Mouse (Mus musculus): ENCODE measurements around the gene Syne1. TPM values are rescaled to one million over a fixed set of nuclear protein-coding genes. Genes with fewer than 3 reads are reported as not detected.

Gene Syne1
- polyA plus RNA-seq, 1 experiment from 2014 or later = 19.6 TPM

DNA sequence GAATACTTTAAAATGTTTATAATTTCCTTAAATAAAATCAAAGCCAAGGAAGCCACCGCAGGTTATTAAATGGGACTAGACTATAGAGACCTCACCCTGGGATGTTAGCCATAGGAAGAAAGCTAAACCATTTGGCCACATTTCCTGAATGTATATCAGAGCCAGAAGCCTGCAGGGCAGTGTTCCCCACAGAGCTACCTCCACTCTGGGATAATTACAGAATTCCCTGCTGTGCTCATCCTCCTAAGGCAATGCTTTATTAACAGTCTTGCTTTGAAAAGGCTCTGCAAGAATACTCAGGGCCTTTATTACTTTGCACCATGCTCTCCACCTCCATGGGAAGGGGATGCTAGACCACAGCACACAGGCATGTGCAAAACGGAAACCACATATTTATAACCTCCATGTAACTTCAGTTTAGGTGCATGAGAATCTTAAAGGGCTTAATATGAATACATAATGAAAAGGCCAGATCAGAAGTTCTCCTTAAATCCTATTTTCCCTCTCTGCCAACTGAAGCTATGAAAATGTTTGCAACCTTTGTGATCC is 111.4 kb downstream of the Syne1 start:
- Histone ChIP-seq H3K4me1 (ENCODE audit: control insufficient read depth, insufficient read depth, low read length) (peaks cover 4% of the 10 kb centered on the region), H3K9me3 (replicated peaks; ENCODE audit: control insufficient read depth, low read length, poor library complexity, severe bottlenecking) (no peaks in the 10 kb centered on the region), H3K4me3 (ENCODE audit: low read depth, low read length) (no peak overlapping the region), H3K27me3 (ENCODE audit: control insufficient read depth, insufficient read depth, low read depth, low read length) (no peaks in the 10 kb centered on the region), H3K4me2 (ENCODE audit: low read length) (no peak overlapping the region), H3K27ac (ENCODE audit: low read length) (no peak overlapping the region), H3K36me3 (ENCODE audit: control insufficient read depth, insufficient read depth, low read length) (no peaks in the 10 kb centered on the region), H3K9ac (ENCODE audit: low read depth, low read length) (no peak overlapping the region)
- WGBS = 34% methylated on average over 2 of the region's 2 CpGs
- peak; percentile 64; the same call in 1 of the 2 replicates for ATAC-seq

DNA sequence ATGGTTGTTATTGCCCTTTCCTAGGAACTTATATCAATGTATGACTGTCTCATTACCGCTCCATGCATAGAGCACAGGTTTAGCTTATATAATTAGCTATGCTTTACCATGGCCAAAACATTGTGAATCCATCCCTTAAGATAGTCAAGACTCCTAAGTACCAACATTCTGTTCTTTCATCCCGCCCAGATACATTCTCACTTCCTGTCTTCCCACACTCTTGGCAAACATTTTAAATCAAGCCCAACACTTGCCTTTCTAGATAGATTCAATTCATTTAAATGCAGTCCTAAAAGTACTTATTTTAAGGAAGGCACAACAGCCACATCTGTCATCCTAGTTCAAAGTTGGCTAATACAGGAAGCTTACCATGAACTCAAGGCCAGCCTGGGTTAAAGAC is 113.5 kb downstream of the Syne1 start:
- H3K4me2 ChIP-seq (ENCODE audit: low read length) = no peak overlapping the region
- H3K9ac ChIP-seq (ENCODE audit: low read depth, low read length) = no peak overlapping the region
- no peaks in the 10 kb centered on the region for H3K9me3 ChIP-seq (replicated peaks; ENCODE audit: control insufficient read depth, low read length, poor library complexity, severe bottlenecking)
- no peak overlapping the region for H3K4me3 ChIP-seq (ENCODE audit: low read depth, low read length)
- H3K4me1 ChIP-seq (ENCODE audit: control insufficient read depth, insufficient read depth, low read length) = peaks cover 3% of the 10 kb centered on the region
- no peaks in the 10 kb centered on the region for H3K27me3 ChIP-seq (ENCODE audit: control insufficient read depth, insufficient read depth, low read depth, low read length)
- no peaks in the 10 kb centered on the region for H3K36me3 ChIP-seq (ENCODE audit: control insufficient read depth, insufficient read depth, low read length)
- ATAC-seq = no peak
- H3K27ac ChIP-seq (ENCODE audit: low read length) = no peak overlapping the region
- WGBS = 93% methylated on average over 2 of the region's 2 CpGs

DNA sequence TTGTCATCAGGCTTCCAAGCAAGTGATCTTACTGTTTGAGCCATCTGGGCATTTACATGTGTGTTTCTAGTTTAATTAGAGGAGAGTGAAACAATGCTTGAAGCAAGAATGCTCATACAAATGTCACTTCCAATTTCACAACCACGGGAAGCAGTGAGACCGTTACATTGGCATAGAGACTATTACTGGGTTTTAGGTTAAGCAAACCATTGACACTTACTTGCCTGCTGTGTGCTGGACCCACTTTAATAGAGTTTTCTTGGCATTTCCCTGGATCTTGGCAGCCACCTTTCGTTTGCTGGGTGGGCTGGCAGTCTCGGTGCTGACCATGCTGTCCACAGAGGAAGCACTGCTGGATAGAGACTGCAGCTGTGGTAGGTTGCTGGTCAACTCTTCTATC is 127.3 kb downstream of the Syne1 start:
- Histone ChIP-seq H3K4me2 (ENCODE audit: low read length) (no peak overlapping the region), H3K27me3 (ENCODE audit: control insufficient read depth, insufficient read depth, low read depth, low read length) (no peaks in the 10 kb centered on the region), H3K9ac (ENCODE audit: low read depth, low read length) (no peak overlapping the region), H3K9me3 (replicated peaks; ENCODE audit: control insufficient read depth, low read length, poor library complexity, severe bottlenecking) (no peaks in the 10 kb centered on the region), H3K27ac (ENCODE audit: low read length) (no peak overlapping the region), H3K4me3 (ENCODE audit: low read depth, low read length) (no peak overlapping the region), H3K4me1 (ENCODE audit: control insufficient read depth, insufficient read depth, low read length) (no peaks in the 10 kb centered on the region), H3K36me3 (ENCODE audit: control insufficient read depth, insufficient read depth, low read length) (0 out of 2 replicates have a peak, but pooled peaks cover 5% of the 10 kb centered on the region)
- WGBS = 73% methylated on average over 4 of the region's 4 CpGs
- no peak for ATAC-seq

DNA sequence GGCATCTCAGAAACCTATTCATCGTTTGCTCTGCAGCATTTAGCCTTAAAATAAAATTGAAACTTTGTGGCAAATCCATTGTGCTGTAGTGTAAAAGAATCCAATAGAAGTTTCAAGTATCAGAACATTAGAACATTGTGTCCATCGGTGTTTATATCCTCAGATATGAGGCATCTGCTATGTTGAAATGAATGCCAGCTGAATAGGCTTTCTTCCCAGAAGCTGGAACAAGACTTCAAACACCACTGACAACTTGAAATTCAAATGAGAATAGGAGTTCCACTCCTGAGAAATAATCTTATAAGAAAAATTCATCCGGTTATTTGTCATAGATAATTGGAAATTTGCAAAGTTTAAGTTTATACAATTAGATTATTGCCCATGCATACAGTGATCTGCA is 135.6 kb downstream of the Syne1 start:
- Histone ChIP-seq H3K9me3 (replicated peaks; ENCODE audit: control insufficient read depth, low read length, poor library complexity, severe bottlenecking) (no peaks in the 10 kb centered on the region), H3K4me3 (ENCODE audit: low read depth, low read length) (no peak overlapping the region), H3K27me3 (ENCODE audit: control insufficient read depth, insufficient read depth, low read depth, low read length) (no peaks in the 10 kb centered on the region), H3K9ac (ENCODE audit: low read depth, low read length) (no peak overlapping the region), H3K36me3 (ENCODE audit: control insufficient read depth, insufficient read depth, low read length) (0 out of 2 replicates have a peak, but pooled peaks cover 5% of the 10 kb centered on the region), H3K4me1 (ENCODE audit: control insufficient read depth, insufficient read depth, low read length) (no peaks in the 10 kb centered on the region), H3K4me2 (ENCODE audit: low read length) (no peak overlapping the region), H3K27ac (ENCODE audit: low read length) (no peak overlapping the region)
- ATAC-seq = no peak
- 79% methylated on average over 3 of the region's 3 CpGs for WGBS

DNA sequence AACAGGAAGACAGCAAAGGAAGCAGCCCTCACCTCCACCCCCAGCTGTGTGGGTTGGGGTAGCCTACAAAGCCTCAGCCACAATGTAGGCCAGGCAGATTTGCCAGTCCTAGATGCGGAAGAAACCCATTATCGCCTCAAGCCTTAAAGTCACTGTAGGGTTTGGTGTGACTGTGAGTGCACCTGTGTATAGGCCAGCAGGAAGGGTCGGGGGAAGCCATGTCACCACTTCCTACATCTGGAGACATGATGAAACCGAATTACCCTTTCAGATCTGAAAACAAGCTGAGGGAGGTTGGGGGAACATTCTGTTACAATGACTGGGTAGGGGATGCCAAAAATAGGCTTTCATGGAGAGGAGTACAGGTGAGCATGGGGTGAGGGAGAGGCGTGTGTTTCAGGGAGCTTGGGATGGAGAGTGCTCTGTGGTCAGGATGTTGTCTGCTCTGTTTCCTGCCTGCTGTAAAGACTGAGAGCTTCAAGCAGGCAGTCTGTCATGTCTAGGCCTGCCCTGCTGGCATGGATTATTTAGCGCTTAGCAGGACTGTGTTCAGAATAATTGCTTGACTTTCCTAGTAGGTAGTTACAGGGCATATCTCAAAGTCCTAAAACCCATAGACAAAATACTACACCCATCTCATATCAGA is 167.0 kb downstream of the Syne1 start:
- H3K4me3 ChIP-seq (ENCODE audit: low read depth, low read length) = no peak overlapping the region
- no peak overlapping the region for H3K4me2 ChIP-seq (ENCODE audit: low read length)
- no peak overlapping the region for H3K27ac ChIP-seq (ENCODE audit: low read length)
- WGBS = 85% methylated on average over 6 of the region's 6 CpGs
- no peaks in the 10 kb centered on the region for H3K9me3 ChIP-seq (replicated peaks; ENCODE audit: control insufficient read depth, low read length, poor library complexity, severe bottlenecking)
- no peaks in the 10 kb centered on the region for H3K36me3 ChIP-seq (ENCODE audit: control insufficient read depth, insufficient read depth, low read length)
- H3K27me3 ChIP-seq (ENCODE audit: control insufficient read depth, insufficient read depth, low read depth, low read length) = no peaks in the 10 kb centered on the region
- no peak for ATAC-seq
- no peak overlapping the region for H3K9ac ChIP-seq (ENCODE audit: low read depth, low read length)
- H3K4me1 ChIP-seq (ENCODE audit: control insufficient read depth, insufficient read depth, low read length) = no peaks in the 10 kb centered on the region

DNA sequence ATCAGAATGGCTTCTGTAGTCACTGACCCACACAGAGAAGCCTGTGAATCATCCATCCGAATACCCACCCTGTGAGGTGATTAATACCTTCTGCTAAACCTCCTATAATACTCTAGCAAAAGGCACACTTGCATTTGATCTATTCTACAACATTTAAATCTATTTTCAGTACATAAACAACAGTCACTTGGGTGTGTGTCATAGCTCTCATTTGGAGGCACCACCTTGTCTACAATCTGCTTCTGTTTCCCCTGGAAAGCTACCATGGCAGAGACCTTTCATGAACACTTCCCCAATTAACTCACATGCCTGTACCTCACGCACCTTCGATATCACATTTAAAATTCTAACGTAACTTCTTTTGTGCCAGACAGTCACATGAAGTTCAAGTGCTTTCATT is 169.7 kb downstream of the Syne1 start:
- no peak overlapping the region for H3K4me3 ChIP-seq (ENCODE audit: low read depth, low read length)
- H3K4me1 ChIP-seq (ENCODE audit: control insufficient read depth, insufficient read depth, low read length) = no peaks in the 10 kb centered on the region
- H3K27me3 ChIP-seq (ENCODE audit: control insufficient read depth, insufficient read depth, low read depth, low read length) = no peaks in the 10 kb centered on the region
- no peak for ATAC-seq
- H3K9me3 ChIP-seq (replicated peaks; ENCODE audit: control insufficient read depth, low read length, poor library complexity, severe bottlenecking) = no peaks in the 10 kb centered on the region
- H3K36me3 ChIP-seq (ENCODE audit: control insufficient read depth, insufficient read depth, low read length) = no peaks in the 10 kb centered on the region
- H3K4me2 ChIP-seq (ENCODE audit: low read length) = no peak overlapping the region
- no peak overlapping the region for H3K9ac ChIP-seq (ENCODE audit: low read depth, low read length)
- no peak overlapping the region for H3K27ac ChIP-seq (ENCODE audit: low read length)
- 90% methylated on average over 4 of the region's 4 CpGs for WGBS

DNA sequence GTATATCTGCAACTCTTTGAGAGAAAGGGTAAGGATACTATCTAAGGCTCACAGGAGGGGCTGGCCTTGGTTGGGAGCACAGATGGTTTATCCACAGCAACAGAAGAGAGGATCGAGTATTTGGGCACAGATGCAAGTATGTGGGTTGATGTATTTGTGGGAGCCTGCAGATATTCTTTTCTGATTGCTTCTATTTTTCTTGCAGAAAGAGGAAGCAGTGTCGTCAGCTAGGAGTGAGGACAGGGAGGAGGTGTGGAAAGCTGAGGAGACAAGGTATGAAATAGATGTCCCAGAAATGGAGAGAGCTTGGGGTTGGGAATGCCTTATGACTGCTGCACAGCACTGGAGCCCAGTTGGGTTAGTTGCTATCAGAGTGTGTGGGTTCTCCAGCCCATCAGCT is 172.3 kb downstream of the Syne1 start:
- no peak overlapping the region for H3K9ac ChIP-seq (ENCODE audit: low read depth, low read length)
- H3K27ac ChIP-seq (ENCODE audit: low read length) = no peak overlapping the region
- no peaks in the 10 kb centered on the region for H3K27me3 ChIP-seq (ENCODE audit: control insufficient read depth, insufficient read depth, low read depth, low read length)
- H3K4me2 ChIP-seq (ENCODE audit: low read length) = no peak overlapping the region
- 75% methylated on average over 2 of the region's 2 CpGs for WGBS
- no peak overlapping the region for H3K4me3 ChIP-seq (ENCODE audit: low read depth, low read length)
- H3K9me3 ChIP-seq (replicated peaks; ENCODE audit: control insufficient read depth, low read length, poor library complexity, severe bottlenecking) = no peaks in the 10 kb centered on the region
- no peaks in the 10 kb centered on the region for H3K36me3 ChIP-seq (ENCODE audit: control insufficient read depth, insufficient read depth, low read length)
- no peaks in the 10 kb centered on the region for H3K4me1 ChIP-seq (ENCODE audit: control insufficient read depth, insufficient read depth, low read length)
- no peak for ATAC-seq

DNA sequence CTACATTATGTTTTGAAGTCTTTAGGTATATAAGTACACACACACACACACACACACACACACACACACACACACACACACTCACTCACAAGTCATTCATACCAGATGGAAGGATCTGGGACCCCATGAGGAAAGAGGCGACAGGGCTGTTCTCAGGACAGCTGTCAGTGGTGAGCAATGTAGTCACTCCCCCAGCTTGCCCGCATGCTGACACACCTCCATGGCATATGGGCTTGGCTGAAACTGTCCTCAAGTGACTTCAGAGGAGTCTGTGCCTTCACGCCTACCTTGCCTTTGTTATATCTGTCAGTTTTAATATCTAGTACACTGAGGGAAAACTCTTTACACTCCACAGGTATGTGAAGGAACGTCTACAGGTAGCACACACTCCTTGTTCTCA is 181.7 kb downstream of the Syne1 start:
- no peak; the same call in 1 of the 2 replicates for ATAC-seq
- H3K9ac ChIP-seq (ENCODE audit: low read depth, low read length) = no peak overlapping the region
- H3K4me1 ChIP-seq (ENCODE audit: control insufficient read depth, insufficient read depth, low read length) = no peaks in the 10 kb centered on the region
- H3K27ac ChIP-seq (ENCODE audit: low read length) = no peak overlapping the region
- 73% methylated on average over 4 of the region's 4 CpGs for WGBS
- no peaks in the 10 kb centered on the region for H3K27me3 ChIP-seq (ENCODE audit: control insufficient read depth, insufficient read depth, low read depth, low read length)
- H3K4me2 ChIP-seq (ENCODE audit: low read length) = no peak overlapping the region
- H3K9me3 ChIP-seq (replicated peaks; ENCODE audit: control insufficient read depth, low read length, poor library complexity, severe bottlenecking) = no peaks in the 10 kb centered on the region
- no peaks in the 10 kb centered on the region for H3K36me3 ChIP-seq (ENCODE audit: control insufficient read depth, insufficient read depth, low read length)
- H3K4me3 ChIP-seq (ENCODE audit: low read depth, low read length) = no peak overlapping the region

DNA sequence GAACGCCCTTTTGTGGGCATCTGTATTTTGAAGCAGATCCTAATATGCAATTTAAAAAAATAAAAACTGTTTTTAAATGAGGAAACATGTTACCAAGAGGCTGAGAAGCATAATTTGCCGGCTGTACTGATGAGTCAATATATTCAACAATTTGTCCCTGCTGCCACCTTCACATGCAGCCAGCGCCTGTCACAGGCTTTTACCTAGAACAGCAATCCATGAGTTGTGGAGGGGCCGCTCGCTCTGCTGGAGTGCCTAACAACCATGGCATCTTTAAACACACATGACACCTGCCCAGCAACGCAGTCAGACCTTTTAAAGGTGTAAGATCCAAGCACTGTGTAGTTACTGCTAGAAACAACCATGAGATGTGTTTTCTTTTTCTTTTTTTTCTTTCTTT is 183.0 kb downstream of the Syne1 start:
- no peak overlapping the region for H3K4me2 ChIP-seq (ENCODE audit: low read length)
- no peak overlapping the region for H3K9ac ChIP-seq (ENCODE audit: low read depth, low read length)
- no peaks in the 10 kb centered on the region for H3K36me3 ChIP-seq (ENCODE audit: control insufficient read depth, insufficient read depth, low read length)
- no peak overlapping the region for H3K4me3 ChIP-seq (ENCODE audit: low read depth, low read length)
- no peak overlapping the region for H3K27ac ChIP-seq (ENCODE audit: low read length)
- no peaks in the 10 kb centered on the region for H3K27me3 ChIP-seq (ENCODE audit: control insufficient read depth, insufficient read depth, low read depth, low read length)
- no peaks in the 10 kb centered on the region for H3K4me1 ChIP-seq (ENCODE audit: control insufficient read depth, insufficient read depth, low read length)
- H3K9me3 ChIP-seq (replicated peaks; ENCODE audit: control insufficient read depth, low read length, poor library complexity, severe bottlenecking) = no peaks in the 10 kb centered on the region
- 76% methylated on average over 6 of the region's 6 CpGs for WGBS
- ATAC-seq = 0 out of 2 replicates have a peak, but pooled peaks have one; percentile 60
